Mouse (Mus musculus): Measurements from ENCODE around the gene Barx2. TPM values are rescaled to one million over a fixed set of nuclear protein-coding genes. Genes with fewer than 3 reads are reported as not detected.
A peak's percentile ranks its signal among the peaks of the same experiment; 100 is the strongest.
"Not testable (repeated sequence)": the region's sequence is repeated elsewhere in the genome, so short reads cannot be mapped to it uniquely, and the experiment has no call there.

Barx2 gene
- polyA plus RNA-seq (2015; fragmentation: Nextera tagmentation; extraction: Ambion mirVana), result 5.6 and 6.1 TPM in 2 replicates

DNA sequence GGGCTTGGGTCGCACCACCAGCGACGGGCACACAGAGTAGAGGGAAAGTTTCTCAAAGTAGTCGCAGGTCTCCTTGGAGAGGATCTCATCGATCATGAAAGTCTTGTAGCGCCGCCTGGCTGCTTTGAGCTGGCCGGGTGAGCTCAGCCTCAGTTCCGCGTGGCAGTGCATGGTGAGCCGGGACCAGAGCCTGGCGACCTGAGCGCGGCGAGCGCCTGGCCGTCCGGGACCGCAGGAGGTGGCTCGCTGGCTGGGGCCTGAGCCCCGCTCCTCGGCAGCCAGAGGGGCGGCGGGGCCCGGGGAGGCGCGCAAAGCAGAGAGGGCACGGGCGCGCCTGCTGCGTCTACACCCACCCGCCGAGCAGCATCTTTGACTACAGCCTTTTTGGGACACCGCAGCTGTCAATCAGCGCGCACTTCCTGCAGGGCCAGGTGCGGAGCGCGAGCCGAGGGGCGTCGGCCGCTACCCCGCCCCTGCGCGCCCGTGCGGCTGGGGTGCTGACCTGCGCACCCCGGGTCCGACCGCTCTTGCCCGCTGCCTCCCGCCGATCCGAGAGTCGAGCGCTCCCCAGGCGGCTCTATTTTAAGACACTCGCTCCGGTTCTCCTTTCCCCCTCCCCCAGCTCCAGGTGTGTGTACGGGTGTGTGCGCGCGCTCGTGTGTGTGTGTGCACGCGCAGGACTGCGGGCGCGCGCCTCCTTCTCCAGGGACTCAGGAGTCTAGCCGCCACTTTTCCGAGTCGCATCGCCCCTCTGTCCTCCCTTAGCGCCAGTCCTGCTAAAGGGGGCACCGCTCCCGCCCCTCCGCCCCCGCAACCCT is at the start of gene Barx2:
Barx2 (minus strand) TSS at position 542 of the 818 bp plus-strand sequence.
- peak; percentile 76 for ATAC-seq (ENCODE audit: insufficient number of reproducible peaks, low FRiP score, low TSS enrichment, low read depth)
- Histone ChIP-seq H3K27me3 (peaks cover 79% of the 10 kb centered on the region), H3K9ac (peak within 1 kb of the TSS; percentile 41), H3K36me3 (no peaks in the 10 kb centered on the region), H3K4me3 (peak within 1 kb of the TSS; percentile 53), H3K4me2 (peak within 1 kb of the TSS; percentile 87), H3K27ac (peak within 1 kb of the TSS; percentile 63; the same call in 1 of the 2 replicates), H3K4me1 (peaks cover 35% of the 10 kb centered on the region), H3K9me3 (no peaks in the 10 kb centered on the region)
- under 1% methylated on average over 79 of the region's 81 CpGs for WGBS

DNA sequence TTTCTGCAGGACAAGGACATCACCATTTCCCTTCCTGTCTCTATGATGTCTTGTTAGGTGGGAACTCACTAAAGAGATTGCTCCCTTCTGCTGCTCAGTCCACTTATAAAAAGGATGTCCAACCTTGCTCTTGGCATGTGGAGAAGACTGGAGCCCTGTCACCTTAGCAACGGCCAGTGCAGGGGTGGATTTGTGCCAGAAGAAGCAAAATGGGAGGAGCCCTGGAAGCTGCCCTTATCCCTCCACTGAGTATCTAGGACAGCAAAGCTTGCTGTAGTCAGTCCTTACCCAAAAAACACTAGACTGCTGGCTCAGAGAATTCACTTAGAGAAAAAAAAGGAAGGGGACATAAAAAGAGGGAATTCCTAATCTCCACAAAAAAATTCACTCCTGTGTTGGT is 49.0 kb upstream of the Barx2 start:
- no peaks in the 10 kb centered on the region for H3K4me1 ChIP-seq
- no peak overlapping the region for H3K4me2 ChIP-seq
- ATAC-seq (ENCODE audit: insufficient number of reproducible peaks, low FRiP score, low TSS enrichment, low read depth), result no peak
- H3K9me3 ChIP-seq, result no peaks in the 10 kb centered on the region
- H3K27me3 ChIP-seq, result no peaks in the 10 kb centered on the region
- no peak overlapping the region for H3K27ac ChIP-seq
- H3K9ac ChIP-seq, result no peak overlapping the region
- H3K4me3 ChIP-seq, result no peak overlapping the region
- WGBS, result 42% methylated on average over 1 of the region's 1 CpGs
- no peaks in the 10 kb centered on the region for H3K36me3 ChIP-seq

DNA sequence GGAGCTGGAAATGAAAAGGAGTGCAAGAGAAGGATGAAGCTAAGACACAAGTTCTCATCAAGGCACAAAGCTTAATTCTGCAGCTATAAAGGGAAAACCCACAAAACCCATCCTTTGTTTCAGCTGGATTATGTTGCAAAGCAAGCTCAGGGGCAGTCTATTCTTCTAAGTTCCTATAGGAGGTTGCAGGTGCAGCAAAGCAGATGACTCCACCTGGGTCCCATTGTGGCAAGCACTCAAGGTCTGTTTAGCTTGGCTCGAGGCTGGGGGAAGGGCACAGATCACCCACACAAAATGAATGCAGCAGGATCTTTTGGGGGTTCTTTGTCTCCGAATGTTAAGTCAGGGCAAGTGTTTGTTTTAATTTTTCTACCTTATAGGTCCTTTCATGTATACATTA is 47.2 kb upstream of the Barx2 start:
- H3K27ac ChIP-seq, result no peak overlapping the region
- H3K9me3 ChIP-seq, result no peaks in the 10 kb centered on the region
- no peak overlapping the region for H3K9ac ChIP-seq
- H3K4me1 ChIP-seq, result no peaks in the 10 kb centered on the region
- H3K36me3 ChIP-seq, result no peaks in the 10 kb centered on the region
- H3K27me3 ChIP-seq, result no peaks in the 10 kb centered on the region
- no peak overlapping the region for H3K4me3 ChIP-seq
- no peak overlapping the region for H3K4me2 ChIP-seq
- no peak for ATAC-seq (ENCODE audit: insufficient number of reproducible peaks, low FRiP score, low TSS enrichment, low read depth)
- WGBS, result 62% methylated on average over 2 of the region's 2 CpGs

DNA sequence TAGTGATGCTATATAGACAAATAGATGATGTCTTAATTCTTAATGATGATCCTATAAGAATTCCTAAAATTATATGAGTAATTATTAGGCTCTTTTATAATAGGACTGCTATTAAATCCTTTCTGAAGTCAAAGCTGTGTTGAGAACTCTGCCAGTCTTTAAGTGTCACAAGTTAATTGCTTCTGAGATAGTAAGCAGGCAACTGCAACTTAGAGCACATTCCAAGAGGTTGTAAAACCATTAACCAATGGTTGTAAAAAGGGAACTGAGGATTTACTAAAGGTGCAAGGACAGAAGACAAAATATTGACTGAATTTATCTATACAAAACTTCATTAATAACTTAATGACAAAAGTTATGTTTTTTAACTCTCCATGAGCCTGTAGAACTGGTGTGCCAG is 44.9 kb upstream of the Barx2 start:
- Histone ChIP-seq H3K27ac (no peak overlapping the region), H3K9ac (no peak overlapping the region), H3K36me3 (no peaks in the 10 kb centered on the region), H3K4me3 (no peak overlapping the region), H3K27me3 (no peaks in the 10 kb centered on the region), H3K4me2 (no peak overlapping the region), H3K4me1 (no peaks in the 10 kb centered on the region), H3K9me3 (no peaks in the 10 kb centered on the region)
- no peak for ATAC-seq (ENCODE audit: insufficient number of reproducible peaks, low FRiP score, low TSS enrichment, low read depth)

DNA sequence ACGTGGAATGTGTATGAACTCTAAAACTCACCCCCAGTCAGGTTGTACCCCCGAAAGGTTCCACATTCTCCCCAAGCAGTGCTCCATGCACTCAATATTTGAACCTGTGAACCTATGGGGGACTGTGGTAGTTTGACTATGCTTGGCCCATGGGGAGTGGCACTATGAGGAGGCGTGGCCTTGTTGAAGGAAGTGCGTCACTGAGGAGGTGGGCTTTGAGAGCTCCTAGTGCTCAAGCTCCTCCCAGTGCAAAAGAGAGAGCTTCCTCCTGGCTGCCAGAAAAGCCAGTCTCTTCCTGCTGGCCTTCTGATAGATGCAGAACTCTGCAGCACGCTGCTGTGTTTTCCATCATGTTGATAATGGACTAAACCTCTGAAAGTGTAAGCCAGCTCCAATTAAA is 37.2 kb upstream of the Barx2 start:
- 85% methylated on average over 5 of the region's 5 CpGs for WGBS
- no peak for ATAC-seq (ENCODE audit: insufficient number of reproducible peaks, low FRiP score, low TSS enrichment, low read depth)

DNA sequence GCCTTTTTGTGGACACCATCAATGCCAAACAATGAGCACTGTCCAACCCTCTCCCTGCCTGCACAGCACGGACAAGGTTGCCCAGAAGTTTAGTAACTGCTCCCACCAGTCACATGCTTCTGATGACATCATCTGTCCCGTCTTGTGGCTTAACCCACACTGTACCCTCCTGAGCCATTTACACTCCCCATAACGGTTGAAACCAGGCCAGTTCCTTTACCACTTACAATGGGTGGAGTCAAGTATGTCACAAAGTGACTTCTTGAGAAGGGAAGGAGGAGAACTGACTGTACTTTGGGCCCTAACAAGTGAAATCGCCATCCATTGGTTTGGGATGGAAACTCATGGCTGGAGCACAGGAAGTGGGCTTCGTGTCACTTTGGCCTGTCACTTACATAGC is 35.8 kb upstream of the Barx2 start:
- ATAC-seq (ENCODE audit: insufficient number of reproducible peaks, low FRiP score, low TSS enrichment, low read depth), result no peak
- Histone ChIP-seq H3K9me3 (no peaks in the 10 kb centered on the region), H3K36me3 (no peaks in the 10 kb centered on the region), H3K27me3 (no peaks in the 10 kb centered on the region), H3K9ac (no peak overlapping the region), H3K4me1 (no peaks in the 10 kb centered on the region), H3K4me2 (no peak overlapping the region), H3K27ac (no peak overlapping the region), H3K4me3 (no peak overlapping the region)
- 85% methylated on average over 5 of the region's 5 CpGs for WGBS

More for the DNA sequence above, 37.2 kb upstream of the Barx2 start:
- Histone ChIP-seq H3K4me3 (no peak overlapping the region), H3K4me1 (no peaks in the 10 kb centered on the region), H3K9ac (no peak overlapping the region), H3K4me2 (no peak overlapping the region), H3K9me3 (no peaks in the 10 kb centered on the region), H3K27me3 (no peaks in the 10 kb centered on the region), H3K27ac (no peak overlapping the region), H3K36me3 (no peaks in the 10 kb centered on the region)

DNA sequence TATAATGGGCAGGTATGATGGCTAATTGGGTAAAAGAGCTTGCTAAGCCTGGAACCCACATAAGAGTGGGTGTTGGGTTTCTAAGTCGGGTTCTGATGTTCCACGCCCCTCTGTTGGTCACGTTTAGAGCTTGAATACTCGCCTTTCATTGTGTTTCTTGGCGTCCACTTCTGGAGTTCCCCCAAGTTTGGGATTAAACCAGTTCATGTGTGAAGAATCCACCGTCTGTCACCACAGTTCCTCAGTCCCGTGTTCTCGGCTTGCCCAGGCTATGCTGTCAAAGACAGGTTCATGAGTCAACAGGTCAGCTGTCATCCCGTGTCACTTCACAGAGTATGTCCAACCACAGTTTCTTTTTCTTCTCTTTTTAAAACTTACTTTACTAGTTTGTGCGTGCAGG is 33.8 kb upstream of the Barx2 start:
- WGBS, result 75% methylated on average over 10 of the region's 10 CpGs
- H3K4me3 ChIP-seq, result no peak overlapping the region
- no peak for ATAC-seq (ENCODE audit: insufficient number of reproducible peaks, low FRiP score, low TSS enrichment, low read depth)
- H3K27ac ChIP-seq, result no peak overlapping the region
- no peaks in the 10 kb centered on the region for H3K9me3 ChIP-seq
- H3K9ac ChIP-seq, result no peak overlapping the region
- no peaks in the 10 kb centered on the region for H3K36me3 ChIP-seq
- H3K4me1 ChIP-seq, result no peaks in the 10 kb centered on the region
- no peaks in the 10 kb centered on the region for H3K27me3 ChIP-seq
- no peak overlapping the region for H3K4me2 ChIP-seq

DNA sequence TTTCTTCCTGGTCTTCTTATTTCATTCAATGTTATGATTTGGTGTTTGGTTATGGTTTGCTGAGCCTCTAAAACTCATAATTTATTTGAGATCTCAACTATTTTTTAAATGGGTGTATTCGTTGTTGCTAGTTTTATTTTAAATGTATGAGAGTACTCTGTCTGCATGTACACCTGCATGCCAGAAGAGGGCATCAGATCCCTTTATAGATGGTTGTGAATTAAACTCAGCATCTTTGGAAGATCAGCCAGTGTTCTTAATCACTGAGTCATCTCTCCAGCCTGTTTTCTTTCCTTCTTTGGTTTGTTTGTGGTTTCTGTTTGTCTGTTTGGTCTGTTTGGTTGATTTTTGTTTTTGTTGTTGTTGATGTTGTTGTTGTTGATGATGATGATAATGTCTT is 29.1 kb upstream of the Barx2 start:
- H3K27ac ChIP-seq, result no peak overlapping the region
- no peak overlapping the region for H3K4me3 ChIP-seq
- H3K27me3 ChIP-seq, result no peaks in the 10 kb centered on the region
- no peaks in the 10 kb centered on the region for H3K9me3 ChIP-seq
- no peaks in the 10 kb centered on the region for H3K36me3 ChIP-seq
- WGBS, result 44% methylated on average over 1 of the region's 1 CpGs
- H3K4me2 ChIP-seq, result no peak overlapping the region
- H3K4me1 ChIP-seq, result no peaks in the 10 kb centered on the region
- no peak overlapping the region for H3K9ac ChIP-seq
- no peak for ATAC-seq (ENCODE audit: insufficient number of reproducible peaks, low FRiP score, low TSS enrichment, low read depth)

DNA sequence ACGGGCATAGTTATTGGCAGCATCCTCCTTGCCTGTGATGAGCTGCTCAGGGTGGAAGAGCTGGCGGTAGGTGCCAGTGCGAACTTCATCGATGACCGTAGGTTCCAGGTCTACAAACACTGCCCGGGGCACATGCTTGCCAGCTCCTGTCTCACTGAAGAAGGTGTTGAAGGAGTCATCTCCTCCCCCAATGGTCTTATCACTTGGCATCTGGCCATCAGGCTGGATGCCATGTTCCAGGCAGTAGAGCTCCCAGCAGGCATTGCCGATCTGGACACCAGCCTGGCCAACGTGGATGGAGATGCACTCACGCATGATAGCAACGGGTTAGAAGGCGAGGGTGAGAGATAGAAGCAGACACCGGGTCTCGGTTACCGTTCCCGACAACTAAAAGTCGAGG is 23.2 kb upstream of the Barx2 start:
- ATAC-seq (ENCODE audit: insufficient number of reproducible peaks, low FRiP score, low TSS enrichment, low read depth); H3K27ac ChIP-seq; H3K4me2 ChIP-seq; H3K36me3 ChIP-seq; H3K27me3 ChIP-seq; H3K4me1 ChIP-seq; H3K4me3 ChIP-seq; H3K9me3 ChIP-seq; H3K9ac ChIP-seq: not testable (repeated sequence)
- 97% methylated on average over 14 of the region's 16 CpGs for WGBS

DNA sequence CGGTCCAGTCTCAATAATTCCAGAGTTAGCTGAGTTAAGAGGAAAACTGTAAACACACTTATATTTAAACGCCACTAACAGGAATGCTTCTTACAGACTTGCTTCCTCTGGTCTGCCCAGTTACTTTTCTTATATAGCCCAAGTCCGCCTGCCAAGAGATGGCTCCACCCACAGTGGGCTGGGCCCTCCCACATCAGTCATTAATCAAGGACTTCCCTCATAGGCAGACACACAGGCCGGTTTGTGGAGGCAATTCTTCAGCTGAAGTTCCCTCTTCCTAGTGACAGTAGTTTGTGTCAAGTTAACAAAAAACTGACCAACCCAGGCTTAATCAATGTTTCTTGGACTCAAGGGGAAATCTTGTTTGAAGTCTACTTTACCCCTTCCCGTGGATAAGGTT is 18.4 kb upstream of the Barx2 start:
- Histone ChIP-seq H3K9me3 (no peaks in the 10 kb centered on the region), H3K27me3 (no peaks in the 10 kb centered on the region), H3K9ac (no peak overlapping the region), H3K4me1 (no peaks in the 10 kb centered on the region), H3K27ac (no peak overlapping the region), H3K4me3 (no peak overlapping the region), H3K4me2 (no peak overlapping the region), H3K36me3 (no peaks in the 10 kb centered on the region)
- 50% methylated on average over 5 of the region's 5 CpGs for WGBS
- no peak for ATAC-seq (ENCODE audit: insufficient number of reproducible peaks, low FRiP score, low TSS enrichment, low read depth)

DNA sequence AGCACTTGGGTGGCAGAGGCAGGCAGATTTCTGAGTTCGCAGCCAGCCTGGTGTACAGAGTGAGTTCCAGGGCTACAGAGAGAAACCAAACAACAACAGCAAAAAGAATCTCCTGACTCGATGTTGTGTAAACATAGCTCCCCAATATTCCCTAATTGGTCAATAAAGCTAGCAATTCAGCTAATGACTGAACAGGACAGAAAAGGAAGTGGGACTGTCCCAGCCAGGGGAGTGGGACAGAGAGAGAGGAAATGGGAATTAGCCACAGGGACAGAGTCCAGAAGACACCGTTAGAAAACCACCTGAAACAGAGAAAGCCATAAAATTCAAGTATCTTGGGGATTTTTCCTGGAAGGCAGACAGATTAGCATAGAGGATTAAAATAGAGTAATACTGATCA is 18.0 kb upstream of the Barx2 start:
- no peak overlapping the region for H3K4me3 ChIP-seq
- H3K9ac ChIP-seq, result no peak overlapping the region
- H3K4me1 ChIP-seq, result peaks cover 2% of the 10 kb centered on the region
- no peak for ATAC-seq (ENCODE audit: insufficient number of reproducible peaks, low FRiP score, low TSS enrichment, low read depth)
- H3K27ac ChIP-seq, result no peak overlapping the region
- WGBS, result 44% methylated on average over 3 of the region's 3 CpGs
- no peak overlapping the region for H3K4me2 ChIP-seq
- H3K9me3 ChIP-seq, result no peaks in the 10 kb centered on the region
- no peaks in the 10 kb centered on the region for H3K36me3 ChIP-seq
- H3K27me3 ChIP-seq, result no peaks in the 10 kb centered on the region

DNA sequence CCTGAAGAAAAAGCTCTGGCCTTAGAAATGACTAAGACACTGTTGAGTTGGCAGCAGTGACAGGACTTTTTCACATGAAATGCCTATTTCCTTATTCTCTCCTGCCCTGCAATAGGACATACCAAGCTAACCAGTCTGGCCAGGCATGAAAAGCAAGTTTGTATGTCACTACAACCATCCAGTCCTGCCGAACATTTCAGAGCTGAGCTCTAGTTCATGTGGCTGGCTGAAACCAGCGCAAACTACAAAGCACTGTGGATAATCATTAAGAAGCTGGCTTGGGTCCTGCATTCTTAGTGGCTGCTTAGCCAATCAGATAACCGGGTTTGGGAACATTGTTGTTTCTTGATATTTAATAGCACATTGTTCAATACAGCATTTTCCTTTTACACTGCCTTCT is 13.5 kb upstream of the Barx2 start:
- WGBS, result 44% methylated on average over 3 of the region's 3 CpGs
- Histone ChIP-seq H3K9me3 (no peaks in the 10 kb centered on the region), H3K27me3 (no peaks in the 10 kb centered on the region; the same call in 1 of the 2 replicates), H3K4me3 (no peak overlapping the region), H3K27ac (no peak overlapping the region), H3K4me1 (peaks cover 9% of the 10 kb centered on the region), H3K36me3 (no peaks in the 10 kb centered on the region), H3K9ac (no peak overlapping the region), H3K4me2 (no peak overlapping the region)
- no peak for ATAC-seq (ENCODE audit: insufficient number of reproducible peaks, low FRiP score, low TSS enrichment, low read depth)

Measured in limb, embryonic 15.5 days (tissue).